Mouse (Mus musculus) adrenal gland, adult (tissue): ENCODE results near the gene Birc3.
"Not testable (repeated sequence)": the region's sequence is repeated elsewhere in the genome, so short reads cannot be mapped to it uniquely, and the experiment has no call there.

Experiments used
- DNase-seq, 2 experiments: peaks; one replicate each; pipeline ENCODE4 v3.0.0; 2022 to 2023; ENCODE audit warnings: low spot score in 1 of 2; ENCODE audit not compliant: inconsistent age in 2 of 2

The Birc3 gene

GRCm38 (mm10) chr9:7868838-7869491 is 4.0 kb downstream of the Birc3 start:
- DNase-seq: peak in 1 of 2 experiments; percentile 41

- DNase-seq: peak in 1 of 2 experiments; percentile 29
Observed at GRCm38 (mm10) chr9:7867981-7868380, 5.0 kb downstream of the Birc3 start.

GRCm38 (mm10) chr9:7866981-7867380 is 6.0 kb downstream of the Birc3 start:
- not testable (repeated sequence) for DNase-seq

- no peak for DNase-seq
Observed at GRCm38 (mm10) chr9:7860976-7861375, 12.0 kb downstream of the Birc3 start.

GRCm38 (mm10) chr9:7855912-7856311 is 17.1 kb downstream of the Birc3 start:
- DNase-seq: peak in 1 of 2 experiments; percentile 64

GRCm38 (mm10) chr9:7855374-7855773 is 17.6 kb downstream of the Birc3 start:
- DNase-seq: peak; percentile 61 to 85

- not testable (repeated sequence) for DNase-seq
Observed at GRCm38 (mm10) chr9:7854196-7854595, 18.8 kb downstream of the Birc3 start.

GRCm38 (mm10) chr9:7852346-7853230 is 20.4 kb downstream of the Birc3 start:
- no peak for DNase-seq

GRCm38 (mm10) chr9:7851841-7852240 is 21.1 kb downstream of the Birc3 start:
- DNase-seq: no peak

GRCm38 (mm10) chr9:7848191-7848590 is 24.8 kb downstream of the Birc3 start:
- DNase-seq: no peak

GRCm38 (mm10) chr9:7846667-7847199 is 26.3 kb downstream of the Birc3 start:
- no peak for DNase-seq

GRCm38 (mm10) chr9:7845216-7845895 is 27.6 kb downstream of the Birc3 start:
- DNase-seq: no peak

- DNase-seq: peak; percentile 75 to 93
Observed at GRCm38 (mm10) chr9:7841221-7841620, 31.8 kb downstream of the Birc3 start.

GRCm38 (mm10) chr9:7837806-7838440 is 35.1 kb downstream of the Birc3 start:
- peak; percentile 60 to 90 for DNase-seq

- DNase-seq: peak; percentile 97 to 98
Observed at GRCm38 (mm10) chr9:7836905-7837805, 35.8 kb downstream of the Birc3 start, which contains the start of gene Birc2. Gene Birc2 (minus strand): TSS chr9:7837064.

- peak; percentile 60 to 86 for DNase-seq
Observed at GRCm38 (mm10) chr9:7836331-7836730, 36.7 kb downstream of the Birc3 start.

GRCm38 (mm10) chr9:7835302-7835701 is 37.7 kb downstream of the Birc3 start:
- no peak for DNase-seq

- peak in 1 of 2 experiments; percentile 50 for DNase-seq
Observed at GRCm38 (mm10) chr9:7833421-7833820, 39.6 kb downstream of the Birc3 start.
